Mouse (Mus musculus) MEL (cell line): ENCODE measurements at regions not wholly inside any gene's neighbourhood (a gene's known extent, or its start where the extent isn't known, plus 50 kb on each side); places are given as distances from the start of the nearest gene placed in this dataset.

Source experiments
- DNase-seq: peaks from one replicate; pipeline ENCODE4 v3.0.0; 2011; ENCODE audit warnings: low read depth, low spot score
- H3K27ac ChIP-seq: 2 replicates; pipeline ENCODE4 v1.5.1; 2012; ENCODE audit warnings: low read depth, mild to moderate bottlenecking, control low read depth, low read length, moderate library complexity; ENCODE audit not compliant: control insufficient read depth
- H3K27me3 ChIP-seq, 2 experiments: fragments of 150-350 bp in 1 of 2; sonication (generic) in 1 of 2; 2 replicates each; pipeline ENCODE4 v1.6.1; 2012; ENCODE audit warnings: low read length in 2 of 2, mild to moderate bottlenecking in 2 of 2, improper control_type of control experiment in 1 of 2, moderate library complexity in 1 of 2; ENCODE audit not compliant: insufficient read depth in 2 of 2, control insufficient read depth in 1 of 2
- H3K36me3 ChIP-seq, 2 experiments: 2 replicates each; pipeline ENCODE4 v1.6.1; 2012 to 2014; ENCODE audit warnings: low read length in 2 of 2, improper control_type of control experiment in 1 of 2, inconsistent platforms in 1 of 2, mild to moderate bottlenecking in 1 of 2; ENCODE audit not compliant: insufficient read depth in 2 of 2, control insufficient read depth in 1 of 2
- H3K4me1 ChIP-seq, 2 experiments: fragments of 150-350 bp in 1 of 2; sonication (generic) in 1 of 2; 2 replicates each; pipeline ENCODE4 v1.6.1; 2012; ENCODE audit warnings: low read length in 2 of 2, improper control_type of control experiment in 1 of 2, mild to moderate bottlenecking in 1 of 2; ENCODE audit not compliant: insufficient read depth in 2 of 2, control insufficient read depth in 1 of 2
- H3K4me3 ChIP-seq, 2 experiments: fragments of 150-350 bp in 1 of 2; sonication (generic) in 1 of 2; 2 replicates each; pipeline ENCODE4 v1.5.1; 2012; ENCODE audit warnings: low read depth in 2 of 2, low read length in 2 of 2, mild to moderate bottlenecking in 2 of 2, moderate library complexity in 2 of 2, control low read depth in 1 of 2, improper control_type of control experiment in 1 of 2; ENCODE audit not compliant: control insufficient read depth in 1 of 2, insufficient read depth in 1 of 2
- H3K79me2 ChIP-seq: 2 replicates; pipeline ENCODE4 v1.6.1; 2012; ENCODE audit warnings: mild to moderate bottlenecking, low read length, moderate library complexity; ENCODE audit not compliant: control insufficient read depth, poor library complexity, insufficient read depth
- H3K9ac ChIP-seq: 2 replicates; pipeline ENCODE4 v1.6.1; 2012; ENCODE audit warnings: low read depth, mild to moderate bottlenecking, control low read depth, low read length, moderate library complexity; ENCODE audit not compliant: control insufficient read depth, poor library complexity, severe bottlenecking
- H3K9me3 ChIP-seq: fragments of 150-350 bp; sonication (generic); replicated peaks from 2 replicates; pipeline ENCODE4 v1.6.1; 2012; ENCODE audit warnings: mild to moderate bottlenecking, low read length, improper control_type of control experiment, moderate library complexity; ENCODE audit not compliant: insufficient read depth
- ELF1 ChIP-seq: IDR thresholded peaks from 2 replicates; pipeline ENCODE4 v1.6.1; 2014; ENCODE audit warnings: low read depth, mild to moderate bottlenecking, inconsistent platforms, low read length, improper control_type of control experiment, moderate library complexity
- EP300 ChIP-seq, 2 experiments: IDR thresholded peaks; 2 replicates each; pipeline ENCODE4 v1.6.1; 2011; ENCODE audit warnings: improper control_type of control experiment in 2 of 2, low read length in 2 of 2, low read depth in 1 of 2, mild to moderate bottlenecking in 1 of 2
- ETS1 ChIP-seq: IDR thresholded peaks from 2 replicates; pipeline ENCODE4 v1.6.1; 2012; ENCODE audit warnings: low read depth, mild to moderate bottlenecking, inconsistent platforms, low read length, improper control_type of control experiment, moderate library complexity
- GATA1 ChIP-seq: IDR thresholded peaks from 2 replicates; pipeline ENCODE4 v1.6.1; 2011; ENCODE audit warnings: low read depth, low read length, improper control_type of control experiment
- HCFC1 ChIP-seq: IDR thresholded peaks from 2 replicates; pipeline ENCODE4 v1.6.1; 2012; ENCODE audit warnings: low read depth, mild to moderate bottlenecking, inconsistent platforms, low read length, improper control_type of control experiment, moderate library complexity
- KAT2A ChIP-seq: conservative IDR thresholded peaks from 2 replicates; pipeline ENCODE4 v1.6.1; 2012; ENCODE audit warnings: low read depth, low read length, improper control_type of control experiment, inconsistent platforms
- MAFK ChIP-seq: IDR thresholded peaks from 2 replicates; pipeline ENCODE4 v1.6.1; 2011; ENCODE audit warnings: low read depth, mild to moderate bottlenecking, low read length, improper control_type of control experiment, borderline replicate concordance
- MEF2A ChIP-seq: IDR thresholded peaks from 2 replicates; pipeline ENCODE4 v1.6.1; 2014; ENCODE audit warnings: low read depth, mild to moderate bottlenecking, inconsistent platforms, low read length, improper control_type of control experiment; ENCODE audit not compliant: poor library complexity, insufficient replicate concordance, severe bottlenecking; ENCODE audit errors: extremely low read depth
- NELFE ChIP-seq: IDR thresholded peaks from 2 replicates; pipeline ENCODE4 v1.6.1; 2011; ENCODE audit warnings: low read depth, low read length, improper control_type of control experiment
- POLR2A ChIP-seq, 2 experiments: IDR thresholded peaks; 2 replicates each; pipeline ENCODE4 v1.6.1; 2011 to 2012; ENCODE audit warnings: low read length in 2 of 2, mild to moderate bottlenecking in 2 of 2, control low read depth in 1 of 2, improper control_type of control experiment in 1 of 2, low read depth in 1 of 2, moderate library complexity in 1 of 2; ENCODE audit not compliant: control insufficient read depth in 1 of 2, insufficient read depth in 1 of 2, poor library complexity in 1 of 2
- POLR2AphosphoS2 ChIP-seq: IDR thresholded peaks from 2 replicates; pipeline ENCODE4 v1.6.1; 2011; ENCODE audit warnings: low read length, improper control_type of control experiment
- RCOR1 ChIP-seq: IDR thresholded peaks from 2 replicates; pipeline ENCODE4 v1.6.1; 2012; ENCODE audit warnings: low read depth, mild to moderate bottlenecking, inconsistent platforms, low read length, improper control_type of control experiment
- SIN3A ChIP-seq: IDR thresholded peaks from 2 replicates; pipeline ENCODE4 v1.6.1; 2012; ENCODE audit warnings: low read length, improper control_type of control experiment, inconsistent platforms
- TBP ChIP-seq: IDR thresholded peaks from 2 replicates; pipeline ENCODE4 v1.8.0; 2011; ENCODE audit warnings: low read depth, low read length, improper control_type of control experiment
- UBTF ChIP-seq: IDR thresholded peaks from 2 replicates; pipeline ENCODE4 v1.6.1; 2012; ENCODE audit warnings: low read depth, mild to moderate bottlenecking, inconsistent platforms, low read length, improper control_type of control experiment, moderate library complexity, borderline replicate concordance; ENCODE audit not compliant: insufficient read depth
- ZC3H11A ChIP-seq: IDR thresholded peaks from 2 replicates; pipeline ENCODE4 v1.6.1; 2012; ENCODE audit warnings: low read depth, mild to moderate bottlenecking, inconsistent platforms, low read length, improper control_type of control experiment

DNA sequence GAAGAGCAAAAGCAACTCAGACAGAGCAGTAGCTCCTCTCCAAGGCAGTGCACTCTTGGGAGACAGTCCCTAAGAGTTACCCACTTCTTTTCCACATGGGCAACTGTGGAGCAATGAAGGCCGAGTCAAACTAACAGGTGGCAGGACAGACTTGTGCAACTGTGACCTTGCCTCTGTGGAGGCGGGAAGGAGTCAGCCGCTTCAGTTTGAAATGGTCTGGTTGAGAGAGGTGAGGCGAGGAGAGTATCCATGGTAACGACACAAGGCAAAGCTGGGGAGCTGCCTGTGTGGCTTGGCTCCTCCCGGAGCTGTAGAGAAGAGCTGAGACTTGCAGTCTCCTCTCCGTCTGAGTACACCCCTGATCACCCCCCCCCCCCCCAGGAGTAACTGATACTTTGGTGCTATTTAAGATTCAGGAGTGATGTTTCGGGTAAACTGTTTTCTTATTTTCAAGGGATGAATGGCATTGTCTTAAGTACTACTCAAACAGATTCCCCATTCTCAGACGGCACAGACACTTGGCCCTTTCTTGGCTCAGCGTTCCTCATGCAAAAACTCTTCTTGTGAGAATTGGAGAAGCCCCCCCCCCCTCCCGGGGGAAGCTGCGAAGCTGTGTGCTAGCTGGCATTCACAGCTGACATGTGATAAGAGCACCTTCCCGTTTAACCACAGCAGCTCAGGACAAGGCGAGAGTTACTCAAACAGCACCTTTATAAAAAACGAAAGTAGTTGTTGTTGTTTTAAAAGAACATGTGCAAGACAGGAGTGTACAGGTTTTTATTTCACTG, 54.9 kb upstream of the Chst1 start:
- peak overlapping the region; percentile 17 to 43; a peak in 3 of 4 replicates for H3K4me3 ChIP-seq
- H3K4me1 ChIP-seq = peaks cover 2 to 9% of the 10 kb centered on the region in 2 experiments; a peak in 3 of 4 replicates
- no peaks in the 10 kb centered on the region for H3K9me3 ChIP-seq
- no peaks in the 10 kb centered on the region for H3K36me3 ChIP-seq
- H3K27me3 ChIP-seq = peaks cover 2 to 7% of the 10 kb centered on the region in 2 experiments
- no peaks in the 10 kb centered on the region for H3K79me2 ChIP-seq
- peak; percentile 47 for TF ChIP-seq SIN3A
- TF ChIP-seq UBTF = no peak
- peak; percentile 43; the same call in 1 of the 2 replicates for TF ChIP-seq GATA1
- no peak for TF ChIP-seq NELFE
- peak in 1 of 2 experiments; percentile 51; a peak in 2 of 4 replicates for TF ChIP-seq EP300 (IDR thresholded peaks at IDR 0.05; ENCODE audit: low read depth in 1 of 2, low read length in 2 of 2)
- TF ChIP-seq ETS1 = peak; percentile 89
- H3K27ac ChIP-seq = no peak overlapping the region
- H3K9ac ChIP-seq = peak overlapping the region; percentile 22; the same call in 1 of the 2 replicates
- DNase-seq = peak; percentile 57

DNA sequence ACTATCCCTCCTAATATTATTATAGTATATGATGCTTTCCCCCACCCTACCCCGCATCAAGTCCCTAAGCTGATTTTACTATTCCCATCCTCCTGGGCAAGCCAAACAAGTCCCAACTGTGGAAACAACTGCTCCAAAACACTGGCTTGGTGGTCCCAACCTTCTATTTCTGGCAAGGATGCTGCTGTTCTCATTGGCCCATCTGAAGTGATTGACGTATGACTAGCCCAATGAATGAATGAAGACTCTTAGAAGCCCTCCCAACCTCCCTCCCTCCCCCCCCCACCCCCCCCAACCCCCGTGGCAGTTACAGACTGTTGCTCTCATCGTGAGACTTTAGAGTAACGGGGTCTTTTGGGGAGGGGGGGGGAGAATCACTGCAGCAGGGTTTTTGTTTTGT, 58.7 kb upstream of the Chst1 start:
- peaks cover 2 to 9% of the 10 kb centered on the region in 2 experiments; a peak in 3 of 4 replicates for H3K4me1 ChIP-seq
- no peaks in the 10 kb centered on the region for H3K79me2 ChIP-seq
- H3K27ac ChIP-seq = no peak overlapping the region
- no peaks in the 10 kb centered on the region for H3K9me3 ChIP-seq
- H3K27me3 ChIP-seq = peaks cover 10 to 14% of the 10 kb centered on the region in 2 experiments
- H3K36me3 ChIP-seq = no peaks in the 10 kb centered on the region
- H3K9ac ChIP-seq = no peak overlapping the region
- no peak for DNase-seq
- TF ChIP-seq RCOR1 (no peak), TBP (no peak), MEF2A (no peak), ZC3H11A (no peak), HCFC1 (no peak), KAT2A (no peak), MAFK (no peak)
- no peak overlapping the region for H3K4me3 ChIP-seq

DNA sequence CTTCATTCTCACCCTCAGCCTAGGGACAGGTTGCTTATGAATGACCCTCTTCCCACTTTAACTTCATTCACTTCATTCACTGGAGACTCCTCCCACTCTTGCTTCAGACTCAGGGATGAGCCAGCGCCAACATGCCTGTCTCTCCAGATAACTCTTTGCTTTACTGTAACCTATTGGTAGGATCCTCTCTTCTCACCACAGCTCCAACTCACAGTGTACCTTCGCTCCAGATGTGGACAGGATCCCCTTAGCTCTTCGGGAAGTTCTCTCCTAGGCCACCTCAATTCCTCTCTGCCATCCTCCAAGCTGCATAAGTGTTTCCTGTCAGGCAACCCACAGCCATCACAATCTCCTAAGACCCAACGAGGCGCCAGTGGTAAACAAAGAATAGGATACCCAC, 67.5 kb upstream of the Chst1 start:
- H3K9me3 ChIP-seq = no peaks in the 10 kb centered on the region
- no peak overlapping the region for H3K27ac ChIP-seq
- no peak for DNase-seq
- H3K36me3 ChIP-seq = no peaks in the 10 kb centered on the region
- H3K9ac ChIP-seq = no peak overlapping the region
- no peaks in the 10 kb centered on the region for H3K4me1 ChIP-seq
- TF ChIP-seq ETS1 = no peak
- TF ChIP-seq MEF2A = no peak
- no peak for TF ChIP-seq GATA1
- TF ChIP-seq MAFK = no peak
- no peak for TF ChIP-seq EP300 (IDR thresholded peaks at IDR 0.05; ENCODE audit: low read depth in 1 of 2, low read length in 2 of 2)
- no peak for TF ChIP-seq POLR2A (IDR thresholded peaks at IDR 0.05; ENCODE audit: control insufficient read depth in 1 of 2, insufficient read depth in 1 of 2, low read depth in 1 of 2, low read length in 2 of 2, poor library complexity in 1 of 2)
- no peak for TF ChIP-seq POLR2AphosphoS2
- TF ChIP-seq ELF1 = no peak
- no peak overlapping the region for H3K4me3 ChIP-seq
- peaks cover 10 to 34% of the 10 kb centered on the region in 2 experiments for H3K27me3 ChIP-seq
- no peaks in the 10 kb centered on the region for H3K79me2 ChIP-seq
